Mouse (Mus musculus) spleen, adult 2 months (tissue): Measurements from ENCODE around the gene C8g.

Experiments
- CTCF ChIP-seq: fragments of 200-500 bp; IDR thresholded peaks from 2 replicates; pipeline ENCODE4 v1.5.1; 2011; ENCODE audit warnings: mild to moderate bottlenecking, inconsistent platforms; ENCODE audit not compliant: insufficient read depth, insufficient read length, insufficient replicate concordance; ENCODE audit errors: extremely low read depth
- POLR2A ChIP-seq: fragments of 200-500 bp; IDR thresholded peaks from 2 replicates; pipeline ENCODE4 v1.6.1; 2011; ENCODE audit warnings: low read depth, low read length, inconsistent platforms

GRCm38 (mm10) chr2:25465256-25465655 lies 36.3 kb downstream of the C8g start:
- TF ChIP-seq POLR2A (no peak), CTCF (no peak)
